Mouse (Mus musculus) ES-Bruce4 (cell line): ENCODE results near the gene Vangl2. TPM values are rescaled to one million over a fixed set of nuclear protein-coding genes. Genes with fewer than 3 reads are reported as not detected.

Experiments used
- H3K27ac ChIP-seq: 2 replicates; pipeline ENCODE4 v1.5.1; 2012; ENCODE audit warnings: low read length, inconsistent platforms; ENCODE audit not compliant: insufficient read depth
- H3K27me3 ChIP-seq: 2 replicates; pipeline ENCODE4 v1.6.1; 2012; ENCODE audit warnings: mild to moderate bottlenecking, low read length, inconsistent platforms; ENCODE audit not compliant: control insufficient read depth, poor library complexity, insufficient read depth, severe bottlenecking
- H3K36me3 ChIP-seq: 2 replicates; pipeline ENCODE4 v1.6.1; 2012; ENCODE audit warnings: inconsistent platforms, mild to moderate bottlenecking, low read length, moderate library complexity; ENCODE audit not compliant: control insufficient read depth, poor library complexity, insufficient read depth, severe bottlenecking
- H3K4me1 ChIP-seq: one replicate; pipeline ENCODE4 v1.8.1; 2011; ENCODE audit warnings: low read length; ENCODE audit not compliant: control insufficient read depth, insufficient read depth
- H3K4me3 ChIP-seq: 2 replicates; pipeline ENCODE4 v1.5.1; 2011; ENCODE audit warnings: low read depth, mild to moderate bottlenecking, low read length
- H3K9ac ChIP-seq: 2 replicates; pipeline ENCODE4 v1.6.1; 2012; ENCODE audit warnings: low read depth, mild to moderate bottlenecking, inconsistent platforms; ENCODE audit not compliant: poor library complexity, severe bottlenecking
- H3K9me3 ChIP-seq: replicated peaks from 2 replicates; pipeline ENCODE4 v1.6.1; 2012; ENCODE audit warnings: mild to moderate bottlenecking, low read length, inconsistent platforms; ENCODE audit not compliant: control insufficient read depth, poor library complexity, insufficient read depth, severe bottlenecking
- CTCF ChIP-seq: IDR thresholded peaks from one replicate; pipeline ENCODE4 v1.8.1; 2011; ENCODE audit warnings: low read depth, low read length
- EP300 ChIP-seq: IDR thresholded peaks from 2 replicates; pipeline ENCODE4 v1.6.1; 2011; ENCODE audit warnings: low read depth, low read length; ENCODE audit not compliant: insufficient read depth
- POLR2A ChIP-seq: IDR thresholded peaks from one replicate; pipeline ENCODE4 v1.8.1; 2011; ENCODE audit warnings: low read length; ENCODE audit not compliant: insufficient read depth
- polyA plus RNA-seq: library from polyadenylated mRNA; stranded (reverse); fragments of >200 nt; gene quantifications from 2 replicates; pipeline ENCODE4 v1.2.4, GENCODE M21; 2011; ENCODE audit warnings: low read depth; ENCODE audit not compliant: missing spikeins, insufficient read depth, insufficient read length

Gene Vangl2
- polyA plus RNA-seq: 29.7 and 33.8 TPM in 2 replicates

- H3K4me1 ChIP-seq: peaks cover 2% of the 10 kb centered on the region
- H3K36me3 ChIP-seq: no peaks in the 10 kb centered on the region
- peak within 1 kb of the TSS; percentile 41 for H3K4me3 ChIP-seq
- H3K27me3 ChIP-seq: no peaks in the 10 kb centered on the region
- H3K9me3 ChIP-seq: no peaks in the 10 kb centered on the region
- TF ChIP-seq CTCF: no peak
- no peak within 1 kb of the TSS; the same call in 1 of the 2 replicates for H3K27ac ChIP-seq
- H3K9ac ChIP-seq: peak within 1 kb of the TSS; percentile 91
Measured at GRCm38 (mm10) chr1:172028394-172029275, at the start of gene Vangl2. Vangl2 (minus strand) TSS chr1:172028444.

GRCm38 (mm10) chr1:172077981-172078380 lies 49.7 kb upstream of the Vangl2 start:
- H3K9ac ChIP-seq: no peak overlapping the region
- no peak overlapping the region for H3K4me3 ChIP-seq
- H3K4me1 ChIP-seq: no peaks in the 10 kb centered on the region
- H3K9me3 ChIP-seq: no peaks in the 10 kb centered on the region
- H3K27me3 ChIP-seq: no peaks in the 10 kb centered on the region
- H3K27ac ChIP-seq: no peak overlapping the region
- TF ChIP-seq CTCF (no peak), POLR2A (no peak)
- H3K36me3 ChIP-seq: peaks cover 25% of the 10 kb centered on the region

- no peaks in the 10 kb centered on the region for H3K4me1 ChIP-seq
- no peaks in the 10 kb centered on the region for H3K9me3 ChIP-seq
- no peak overlapping the region for H3K27ac ChIP-seq
- no peak for TF ChIP-seq POLR2A
- TF ChIP-seq CTCF: no peak
- no peak for TF ChIP-seq EP300
- no peak overlapping the region for H3K9ac ChIP-seq
- no peaks in the 10 kb centered on the region for H3K27me3 ChIP-seq
- H3K36me3 ChIP-seq: peaks cover 21% of the 10 kb centered on the region
- no peak overlapping the region for H3K4me3 ChIP-seq
Measured at GRCm38 (mm10) chr1:172072604-172073003, 44.4 kb upstream of the Vangl2 start.

- Histone ChIP-seq H3K4me1 (no peaks in the 10 kb centered on the region), H3K27me3 (no peaks in the 10 kb centered on the region), H3K4me3 (no peak overlapping the region), H3K9me3 (no peaks in the 10 kb centered on the region), H3K27ac (no peak overlapping the region), H3K36me3 (peaks cover 21% of the 10 kb centered on the region), H3K9ac (no peak overlapping the region)
- TF ChIP-seq EP300 (no peak), CTCF (no peak), POLR2A (no peak)
Measured at GRCm38 (mm10) chr1:172071556-172071955, 43.3 kb upstream of the Vangl2 start.

- Histone ChIP-seq H3K4me1 (no peaks in the 10 kb centered on the region), H3K27me3 (no peaks in the 10 kb centered on the region), H3K9me3 (no peaks in the 10 kb centered on the region), H3K27ac (no peak overlapping the region), H3K36me3 (peaks cover 13% of the 10 kb centered on the region), H3K4me3 (no peak overlapping the region), H3K9ac (no peak overlapping the region)
- TF ChIP-seq POLR2A: no peak
- TF ChIP-seq CTCF: no peak
Measured at GRCm38 (mm10) chr1:172070227-172070626, 42.0 kb upstream of the Vangl2 start.

- no peak for TF ChIP-seq POLR2A
- TF ChIP-seq CTCF: no peak
- no peak for TF ChIP-seq EP300
Measured at GRCm38 (mm10) chr1:172064613-172065141, 36.4 kb upstream of the Vangl2 start.

More at GRCm38 (mm10) chr1:172064613-172065141, 36.4 kb upstream of the Vangl2 start:
- no peak overlapping the region for H3K9ac ChIP-seq
- H3K9me3 ChIP-seq: no peaks in the 10 kb centered on the region
- H3K4me3 ChIP-seq: no peak overlapping the region
- no peaks in the 10 kb centered on the region for H3K27me3 ChIP-seq
- peaks cover 5% of the 10 kb centered on the region; the same call in 1 of the 2 replicates for H3K36me3 ChIP-seq
- H3K27ac ChIP-seq: no peak overlapping the region
- H3K4me1 ChIP-seq: peaks cover 3% of the 10 kb centered on the region
